8 mouse cellular contexts compared by ENCODE assay signal in the genomic region with DNA sequence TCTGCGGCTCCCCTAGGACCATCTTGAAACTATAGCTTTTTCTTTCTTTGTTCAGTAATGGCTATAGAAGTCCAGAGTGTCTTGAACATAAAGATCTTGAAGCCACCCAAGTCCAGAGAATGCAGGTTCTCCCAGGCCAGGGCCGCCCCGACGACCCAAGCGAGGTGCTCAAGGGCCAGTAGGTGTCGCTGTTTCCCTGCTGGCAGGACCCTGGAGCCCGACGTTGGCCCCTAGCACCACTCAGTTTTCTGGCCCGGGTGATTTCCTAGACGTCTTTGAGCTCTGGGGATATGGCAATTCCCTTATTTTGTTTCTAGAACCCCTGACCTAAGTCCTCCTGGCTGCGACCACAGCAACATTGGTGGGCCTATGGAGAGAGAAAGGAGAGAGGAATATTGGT.
DNase-seq lines count a peak whose midpoint lies in the region; ATAC-seq and TF ChIP-seq lines count a peak whose summit lies in the region.

No protein-coding gene starts in this region.

- no peaks in the 10 kb centered on the region for H3K4me1 ChIP-seq in lung, embryonic 14.5 days (ENCODE audit: insufficient read depth)
- no peaks in the 10 kb centered on the region for H3K4me1 ChIP-seq in embryonic facial prominence, embryonic 11.5 days (ENCODE audit: control insufficient read depth, insufficient read depth, low read length)
- H3K4me1 ChIP-seq in intestine, embryonic 16.5 days (ENCODE audit: control insufficient read depth, insufficient read depth, low read length) = peaks cover 8% of the 10 kb centered on the region; the same call in 1 of the 2 replicates

- ATAC-seq in lung, embryonic 14.5 days (ENCODE audit: insufficient read depth) = no peak; the same call in 1 of the 2 replicates
- ATAC-seq in embryonic facial prominence, embryonic 11.5 days (replicated peaks; ENCODE audit: insufficient number of reproducible peaks, low FRiP score, low TSS enrichment, low read depth) = peak; percentile 63
- peak; percentile 70 for ATAC-seq in intestine, embryonic 16.5 days

- H3K9ac ChIP-seq in lung, embryonic 14.5 days = no peak overlapping the region
- H3K9ac ChIP-seq in embryonic facial prominence, embryonic 11.5 days (replicated peaks; ENCODE audit: low read length) = no peak overlapping the region
- no peak overlapping the region for H3K9ac ChIP-seq in intestine, embryonic 16.5 days (ENCODE audit: low read depth, low read length)

- H3K27ac ChIP-seq in lung, embryonic 14.5 days (ENCODE audit: low read depth) = no peak overlapping the region
- no peak overlapping the region for H3K27ac ChIP-seq in embryonic facial prominence, embryonic 11.5 days (replicated peaks; ENCODE audit: low read depth, low read length)
- no peak overlapping the region for H3K27ac ChIP-seq in intestine, embryonic 16.5 days (ENCODE audit: low read length)

- H3K9me3 ChIP-seq in lung, embryonic 14.5 days (ENCODE audit: low read depth, low read length) = no peaks in the 10 kb centered on the region
- no peaks in the 10 kb centered on the region for H3K9me3 ChIP-seq in embryonic facial prominence, embryonic 11.5 days (replicated peaks; ENCODE audit: control insufficient read depth, low read length)
- H3K9me3 ChIP-seq in intestine, embryonic 16.5 days (ENCODE audit: control insufficient read depth, low read length) = no peaks in the 10 kb centered on the region

- peaks cover 96% of the 10 kb centered on the region for H3K27me3 ChIP-seq in lung, embryonic 14.5 days (ENCODE audit: insufficient read depth, low read length)
- peaks cover 64% of the 10 kb centered on the region for H3K27me3 ChIP-seq in embryonic facial prominence, embryonic 11.5 days (ENCODE audit: control insufficient read depth, insufficient read depth, low read length)
- peaks cover 75% of the 10 kb centered on the region for H3K27me3 ChIP-seq in intestine, embryonic 16.5 days (replicated peaks; ENCODE audit: control insufficient read depth, insufficient read depth, low read length)

- DNase-seq in lung, embryonic 14.5 days = peak; percentile 80
- DNase-seq in lung, postnatal 25 days (ENCODE audit: low spot score) = no peak
- DNase-seq in adrenal gland, postnatal 36 days = peak; percentile 56
- peak; percentile 84 for DNase-seq in embryonic facial prominence, embryonic 11.5 days (ENCODE audit: low spot score)
- DNase-seq in lung, postnatal 14 days = peak; percentile 49
- DNase-seq in right cerebral cortex, adult 18-20 months = peak; percentile 87
- DNase-seq in gastrocnemius, adult 18-20 months (ENCODE audit: low spot score) = no peak

- H3K4me3 ChIP-seq in lung, embryonic 14.5 days (ENCODE audit: low read depth, low read length) = no peak overlapping the region
- H3K4me3 ChIP-seq in embryonic facial prominence, embryonic 11.5 days (ENCODE audit: low read depth, low read length) = no peak overlapping the region
- no peak overlapping the region for H3K4me3 ChIP-seq in intestine, embryonic 16.5 days (ENCODE audit: low read length)

- no peak overlapping the region for H3K4me2 ChIP-seq in lung, embryonic 14.5 days
- H3K4me2 ChIP-seq in embryonic facial prominence, embryonic 11.5 days (ENCODE audit: low read depth, low read length) = no peak overlapping the region
- no peak overlapping the region for H3K4me2 ChIP-seq in intestine, embryonic 16.5 days (ENCODE audit: low read depth, low read length)

- peak; percentile 83 for TF ChIP-seq CTCF in lung, embryonic 14.5 days (IDR thresholded peaks at IDR 0.05; ENCODE audit: low read depth)

- H3K36me3 ChIP-seq in lung, embryonic 14.5 days (ENCODE audit: insufficient read depth) = no peaks in the 10 kb centered on the region
- no peaks in the 10 kb centered on the region for H3K36me3 ChIP-seq in embryonic facial prominence, embryonic 11.5 days (replicated peaks; ENCODE audit: control insufficient read depth, insufficient read depth, low read depth, low read length)
- no peaks in the 10 kb centered on the region for H3K36me3 ChIP-seq in intestine, embryonic 16.5 days (ENCODE audit: control insufficient read depth, insufficient read depth, low read length)

- under 1% methylated on average over 11 of the region's 11 CpGs for WGBS in lung, embryonic 14.5 days
- WGBS in embryonic facial prominence, embryonic 11.5 days = 0% methylated on average over 11 of the region's 11 CpGs
- WGBS in intestine, embryonic 16.5 days = under 1% methylated on average over 11 of the region's 11 CpGs

Comparison
In these comparisons a context has a peak if more than half of its experiments do, and no peak if none do; other contexts are left out.
1. DNase-seq: peak in lung, embryonic 14.5 days (single experiment), adrenal gland, postnatal 36 days (2 of 2), embryonic facial prominence, embryonic 11.5 days (single experiment), lung, postnatal 14 days (single experiment) and right cerebral cortex, adult 18-20 months (single experiment); none in lung, postnatal 25 days (single experiment) and gastrocnemius, adult 18-20 months (single experiment).